Mouse (Mus musculus) limb, embryonic 13.5 days (tissue): Measurements from ENCODE around the gene Mrpl52. TPM values are rescaled to one million over a fixed set of nuclear protein-coding genes. Genes with fewer than 3 reads are reported as not detected.

Experiments used
- ATAC-seq: fragments of 200-750 bp; cut with Nextera tagmentation; 2 replicates; pipeline ENCODE4 v1.8.0; 2017; ENCODE audit warnings: low read depth, moderate number of reproducible peaks, moderate TSS enrichment; ENCODE audit not compliant: low FRiP score
- H3K27ac ChIP-seq: fragments of 300-500 bp; sonication (generic); 2 replicates; pipeline ENCODE4 v1.5.1; 2015; ENCODE audit warnings: inconsistent platforms, mild to moderate bottlenecking, moderate library complexity
- H3K27me3 ChIP-seq: fragments of 300-500 bp; sonication (generic); 2 replicates; pipeline ENCODE4 v1.6.1; 2015; ENCODE audit warnings: mild to moderate bottlenecking, inconsistent platforms
- H3K36me3 ChIP-seq: fragments of 300-500 bp; sonication (generic); 2 replicates; pipeline ENCODE4 v1.6.1; 2015; ENCODE audit warnings: inconsistent platforms, mild to moderate bottlenecking, moderate library complexity
- H3K4me1 ChIP-seq: fragments of 300-500 bp; sonication (generic); 2 replicates; pipeline ENCODE4 v1.6.1; 2015; ENCODE audit warnings: inconsistent platforms
- H3K4me2 ChIP-seq: fragments of 300-500 bp; sonication (generic); replicated peaks from 2 replicates; pipeline ENCODE4 v1.6.1; 2015; ENCODE audit warnings: inconsistent platforms, mild to moderate bottlenecking, moderate library complexity
- H3K4me3 ChIP-seq: fragments of 300-500 bp; sonication (generic); 2 replicates; pipeline ENCODE4 v1.5.1; 2015; ENCODE audit warnings: moderate library complexity, mild to moderate bottlenecking, inconsistent platforms
- H3K9ac ChIP-seq: fragments of 300-500 bp; sonication (generic); 2 replicates; pipeline ENCODE4 v1.6.1; 2015; ENCODE audit warnings: mild to moderate bottlenecking, inconsistent platforms
- H3K9me3 ChIP-seq: fragments of 300-500 bp; sonication (generic); 2 replicates; pipeline ENCODE4 v1.6.1; 2016; ENCODE audit warnings: inconsistent platforms
- WGBS: fragments of 180-500 bp; shearing (Covaris S2); methylation state at CpG from one replicate; pipeline ENCODE4 v1.1.7; 2015; 5-methylcytosine and 5-hydroxymethylcytosine counted together
- polyA plus RNA-seq: library from polyadenylated mRNA; unstranded; fragments of >200 nt; fragmentation: Nextera tagmentation; extraction: Ambion mirVana; gene quantifications from 2 replicates; pipeline ENCODE4 v1.2.1, GENCODE M21; 2015

Mrpl52 gene
- polyA plus RNA-seq, 1 experiment from 2014 or later, result 233 TPM

DNA sequence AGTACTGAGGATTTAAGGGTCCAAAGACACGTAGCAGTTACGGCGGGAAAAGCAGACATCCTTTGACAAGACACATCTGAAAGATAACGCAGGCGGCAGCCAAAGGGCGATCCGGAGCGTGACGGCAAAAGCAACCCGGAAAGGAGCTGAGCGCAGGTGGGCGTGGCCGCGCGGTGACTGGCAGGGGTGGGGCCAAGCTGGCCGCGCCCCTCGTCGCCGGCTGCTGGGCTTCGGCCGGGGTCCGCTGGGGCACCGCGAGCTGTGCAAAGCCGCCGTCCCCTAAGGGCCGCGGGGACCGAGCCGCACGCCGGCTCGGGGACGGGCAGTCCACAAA lies 37.2 kb downstream of the Mrpl52 start, which contains the start of gene Lrp10:
Gene Lrp10 (plus strand): TSS at position 179 of the 334 bp plus-strand sequence.
- Histone ChIP-seq H3K4me2 (peak within 1 kb of the TSS; percentile 79), H3K9me3 (no peaks in the 10 kb centered on the region), H3K4me3 (peak within 1 kb of the TSS; percentile 82), H3K9ac (peak within 1 kb of the TSS; percentile 82), H3K36me3 (peaks cover 31% of the 10 kb centered on the region), H3K4me1 (peaks cover 14% of the 10 kb centered on the region; the same call in 1 of the 2 replicates), H3K27me3 (no peaks in the 10 kb centered on the region), H3K27ac (peak within 1 kb of the TSS; percentile 65)
- under 1% methylated on average over 35 of the region's 35 CpGs for WGBS
- ATAC-seq, result peak; percentile 90

DNA sequence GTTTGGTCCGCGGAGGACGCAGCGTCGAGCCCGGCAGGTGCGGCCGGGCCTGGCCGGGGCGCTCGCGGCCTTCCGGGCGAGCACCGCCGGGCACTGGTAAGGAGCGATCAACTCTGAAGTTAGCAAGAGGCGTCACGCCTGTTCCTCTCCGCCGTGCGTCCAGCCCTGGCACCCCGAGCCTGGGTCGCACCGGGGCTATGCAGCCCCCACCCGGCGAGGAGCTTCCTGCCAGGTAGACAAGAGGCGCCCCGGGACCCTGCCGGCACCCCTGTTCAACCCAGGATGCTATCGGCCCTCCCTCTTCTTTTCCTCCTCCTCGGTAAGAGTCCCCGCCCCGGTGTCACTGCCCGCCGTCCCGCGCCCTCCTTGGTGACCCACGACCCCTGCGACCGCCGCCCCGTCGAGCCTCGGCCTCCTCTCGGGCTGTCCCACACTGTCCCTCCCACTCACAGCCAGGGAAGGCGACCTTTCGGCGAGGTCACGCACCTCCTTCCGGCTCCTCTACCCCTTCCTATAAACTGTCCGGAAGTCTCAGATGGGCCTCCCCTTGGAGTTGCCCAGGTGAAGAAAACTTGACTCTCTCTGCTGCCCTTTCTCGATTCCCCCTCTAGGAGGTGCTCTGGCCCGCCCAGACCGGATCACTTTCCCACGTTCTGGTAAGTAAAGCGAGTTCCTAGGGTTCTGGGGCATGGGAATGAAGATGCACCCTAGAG lies 37.7 kb downstream of the Mrpl52 start:
- Histone ChIP-seq H3K27ac (peak overlapping the region; percentile 65), H3K9ac (peak overlapping the region; percentile 82), H3K27me3 (no peaks in the 10 kb centered on the region), H3K36me3 (peaks cover 36% of the 10 kb centered on the region), H3K4me2 (peak overlapping the region; percentile 79), H3K4me1 (peaks cover 14% of the 10 kb centered on the region; the same call in 1 of the 2 replicates), H3K9me3 (no peaks in the 10 kb centered on the region), H3K4me3 (peak overlapping the region; percentile 82)
- 1% methylated on average over 53 of the region's 57 CpGs for WGBS
- ATAC-seq, result peak; percentile 76

DNA sequence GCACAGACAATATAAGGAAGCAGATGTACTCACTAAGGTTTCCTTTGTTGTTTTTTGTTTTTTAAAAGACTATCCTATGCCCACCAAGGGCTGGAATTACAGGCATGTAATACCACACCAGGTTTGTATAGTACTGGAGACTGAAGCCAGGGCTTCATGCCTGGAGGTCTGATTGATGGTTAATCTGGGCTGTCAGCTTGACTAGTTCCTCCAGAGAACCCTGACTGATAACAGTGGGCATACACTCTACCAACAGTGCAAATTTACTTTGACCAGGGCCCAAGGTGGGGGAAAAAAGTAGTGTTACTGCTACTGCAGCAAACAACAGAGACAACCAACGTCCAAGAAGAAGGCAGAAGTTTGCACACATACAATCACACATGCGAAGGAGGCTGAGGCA lies 44.8 kb downstream of the Mrpl52 start:
- peaks cover 40% of the 10 kb centered on the region for H3K36me3 ChIP-seq
- no peak overlapping the region for H3K27ac ChIP-seq
- no peaks in the 10 kb centered on the region for H3K9me3 ChIP-seq
- WGBS, result 78% methylated on average over 2 of the region's 2 CpGs
- no peak overlapping the region for H3K4me3 ChIP-seq
- peaks cover 6% of the 10 kb centered on the region; the same call in 1 of the 2 replicates for H3K27me3 ChIP-seq
- ATAC-seq, result no peak
- no peak overlapping the region for H3K4me2 ChIP-seq
- H3K4me1 ChIP-seq, result peaks cover 18% of the 10 kb centered on the region
- no peak overlapping the region for H3K9ac ChIP-seq

DNA sequence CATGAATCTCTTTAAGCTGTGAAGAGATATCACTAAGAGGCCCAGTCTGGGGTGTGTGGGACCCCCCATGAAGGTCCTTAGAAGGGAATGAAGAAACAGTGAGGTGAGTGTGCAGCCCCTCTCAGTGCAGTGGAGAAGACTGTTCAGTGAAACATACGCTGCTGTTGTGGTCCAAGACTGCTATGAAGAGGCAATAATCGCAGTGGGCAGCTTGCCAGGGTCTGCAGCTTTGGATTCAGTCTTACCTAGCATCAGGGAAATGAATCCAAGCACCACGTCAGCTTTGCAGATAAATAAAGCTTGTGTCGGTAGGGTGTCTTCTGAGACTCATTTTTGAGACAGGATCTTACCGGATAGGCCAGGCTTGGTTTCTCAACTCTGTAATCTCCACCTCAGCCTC lies 46.0 kb downstream of the Mrpl52 start:
- Histone ChIP-seq H3K4me3 (no peak overlapping the region), H3K4me2 (no peak overlapping the region), H3K4me1 (peaks cover 24% of the 10 kb centered on the region), H3K9ac (no peak overlapping the region), H3K36me3 (peaks cover 31% of the 10 kb centered on the region), H3K9me3 (no peaks in the 10 kb centered on the region), H3K27me3 (peaks cover 16% of the 10 kb centered on the region), H3K27ac (no peak overlapping the region)
- WGBS, result 51% methylated on average over 5 of the region's 5 CpGs
- peak; percentile 45; the same call in 1 of the 2 replicates for ATAC-seq

DNA sequence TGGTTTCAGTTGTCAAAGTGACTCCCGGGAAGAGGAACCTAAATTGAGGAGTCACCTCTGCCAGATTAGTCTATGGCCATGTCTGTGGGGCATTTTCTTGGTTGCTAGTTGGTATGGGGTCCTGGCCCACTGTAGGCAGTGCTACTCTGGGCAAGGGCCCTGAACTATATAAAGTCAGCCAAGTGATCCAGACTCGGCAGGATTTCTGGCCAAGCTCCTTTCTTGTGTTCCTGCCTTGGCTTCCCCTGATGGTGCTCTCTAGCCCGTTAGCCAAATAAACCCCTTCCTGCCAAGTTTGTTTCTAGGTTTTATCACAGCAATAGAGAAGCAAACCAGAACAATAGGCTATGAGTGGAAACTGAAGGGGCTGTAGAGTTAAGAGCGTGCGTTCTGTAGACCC lies 48.0 kb downstream of the Mrpl52 start:
- Histone ChIP-seq H3K9ac (no peak overlapping the region), H3K4me1 (peaks cover 24% of the 10 kb centered on the region), H3K36me3 (peaks cover 10% of the 10 kb centered on the region), H3K4me2 (no peak overlapping the region), H3K27ac (no peak overlapping the region), H3K9me3 (no peaks in the 10 kb centered on the region), H3K4me3 (no peak overlapping the region), H3K27me3 (peaks cover 37% of the 10 kb centered on the region)
- ATAC-seq, result no peak
- WGBS, result 80% methylated on average over 5 of the region's 5 CpGs

DNA sequence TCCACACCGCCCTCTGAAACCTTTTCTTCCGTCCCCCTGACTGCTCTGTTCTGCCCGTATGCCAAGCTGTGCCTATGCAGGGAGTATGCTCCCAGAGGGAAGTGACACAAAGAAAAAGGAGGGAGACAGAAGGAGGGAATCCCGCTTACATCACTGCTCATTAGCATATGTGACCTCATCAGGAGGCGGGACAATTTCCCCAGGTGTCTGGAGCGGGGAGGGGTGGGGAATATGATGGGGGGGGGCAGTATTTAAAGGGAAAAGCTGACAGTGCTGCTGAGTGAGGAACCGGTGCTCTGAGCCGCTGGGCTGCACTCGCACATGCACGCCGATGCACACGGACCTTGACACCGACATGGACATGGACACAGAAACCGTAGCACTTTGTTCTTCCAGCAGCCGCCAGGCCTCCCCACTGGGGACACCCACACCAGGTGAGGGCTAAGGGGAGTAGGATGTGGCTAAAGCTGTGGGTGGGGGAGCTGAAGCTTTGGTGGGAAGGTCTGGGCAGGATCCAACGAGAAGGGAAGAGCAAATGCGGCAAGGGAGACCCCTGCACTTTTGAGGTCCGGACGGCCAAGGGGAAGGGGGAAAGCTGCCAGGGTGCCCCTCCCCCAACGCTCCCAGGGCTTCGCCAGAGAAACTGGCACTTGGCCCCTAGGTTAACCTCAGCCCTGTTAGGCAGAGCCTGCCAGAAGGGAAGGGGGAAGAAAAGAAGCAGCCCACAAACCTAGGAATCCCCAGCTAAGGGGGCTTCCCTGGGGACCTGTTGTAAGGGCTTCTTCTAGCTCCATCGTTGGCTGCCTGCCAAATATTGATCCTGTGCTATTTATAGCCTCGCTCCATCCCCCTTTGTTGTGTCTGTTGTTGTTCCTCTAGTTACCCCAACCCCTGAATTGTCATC lies 49.5 kb downstream of the Mrpl52 start, which contains the start of gene Rem2:
Gene Rem2 (plus strand): TSS at position 160 of the 904 bp plus-strand sequence.
- no peaks in the 10 kb centered on the region for H3K9me3 ChIP-seq
- H3K27ac ChIP-seq, result no peak within 1 kb of the TSS
- WGBS, result under 1% methylated on average over 23 of the region's 23 CpGs
- peak within 1 kb of the TSS; percentile 89 for H3K4me2 ChIP-seq
- peaks cover 24% of the 10 kb centered on the region for H3K4me1 ChIP-seq
- H3K9ac ChIP-seq, result peak within 1 kb of the TSS; percentile 67
- H3K36me3 ChIP-seq, result no peaks in the 10 kb centered on the region
- H3K4me3 ChIP-seq, result peak within 1 kb of the TSS; percentile 47
- ATAC-seq, result peak; percentile 37
- H3K27me3 ChIP-seq, result peaks cover 48% of the 10 kb centered on the region

DNA sequence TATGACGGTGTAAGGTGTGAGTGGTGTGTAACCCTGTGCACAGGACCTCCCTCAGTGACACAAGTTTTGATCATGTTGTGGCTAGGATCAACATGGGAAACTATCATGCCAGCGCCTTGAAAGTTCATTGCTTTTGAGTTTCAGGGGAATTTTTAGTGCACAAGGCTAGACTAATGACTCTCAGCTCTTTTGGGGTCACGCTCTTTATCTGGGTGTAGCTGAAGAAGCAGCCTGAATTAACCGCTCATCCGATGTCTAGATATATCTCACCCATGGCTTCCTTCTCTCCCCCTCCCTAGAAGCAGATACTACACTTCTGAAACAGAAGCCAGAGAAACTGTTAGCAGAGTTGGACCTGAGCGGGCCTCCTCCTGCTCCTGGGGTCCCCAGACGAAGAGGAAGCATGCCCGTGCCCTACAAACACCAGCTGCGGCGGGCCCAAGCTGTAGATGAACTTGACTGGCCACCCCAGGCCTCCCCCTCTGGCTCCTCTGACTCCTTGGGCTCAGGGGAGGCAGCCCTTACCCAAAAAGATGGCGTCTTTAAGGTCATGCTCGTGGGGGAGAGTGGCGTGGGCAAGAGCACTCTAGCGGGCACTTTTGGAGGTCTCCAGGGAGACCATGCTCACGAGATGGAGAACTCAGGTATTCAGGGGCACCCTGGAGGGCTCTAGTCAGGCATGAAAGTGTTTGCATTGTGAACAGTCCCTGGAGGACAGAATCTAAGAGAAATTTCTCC lies 50.6 kb downstream of the Mrpl52 start:
- H3K27me3 ChIP-seq, result peaks cover 48% of the 10 kb centered on the region
- WGBS, result 74% methylated on average over 15 of the region's 15 CpGs
- H3K9ac ChIP-seq, result no peak overlapping the region
- peak overlapping the region; percentile 89; the same call in 1 of the 2 replicates for H3K4me2 ChIP-seq
- no peaks in the 10 kb centered on the region for H3K9me3 ChIP-seq
- H3K36me3 ChIP-seq, result no peaks in the 10 kb centered on the region
- no peak overlapping the region for H3K4me3 ChIP-seq
- no peak for ATAC-seq
- peaks cover 23% of the 10 kb centered on the region for H3K4me1 ChIP-seq
- H3K27ac ChIP-seq, result no peak overlapping the region

Other genes with a start within 250 kb of the Mrpl52 start
- 357 and 379 TPM in 2 replicates for gene Dad1, start 172.8 kb upstream of the Mrpl52 start, polyA plus RNA-seq
- gene Abhd4, start 172.7 kb upstream of the Mrpl52 start, polyA plus RNA-seq, result 46.5 and 51.0 TPM in 2 replicates
- not detected in 2 replicates for gene Olfr49, start 142.0 kb upstream of the Mrpl52 start, polyA plus RNA-seq
- 44.0 and 47.0 TPM in 2 replicates for gene Oxa1l, start 66.1 kb upstream of the Mrpl52 start, polyA plus RNA-seq
- 5.1 and 6.1 TPM in 2 replicates for gene Slc7a7, start 9.1 kb upstream of the Mrpl52 start, polyA plus RNA-seq
- gene Mmp14, start 4.7 kb downstream of the Mrpl52 start, polyA plus RNA-seq, result 198 and 204 TPM in 2 replicates
- gene Lrp10, start 37.2 kb downstream of the Mrpl52 start, polyA plus RNA-seq, result 31.0 and 34.4 TPM in 2 replicates
- gene Rem2, start 49.2 kb downstream of the Mrpl52 start, polyA plus RNA-seq, result 2.8 and 3.2 TPM in 2 replicates
- 86.1 and 93.1 TPM in 2 replicates for gene Prmt5, start 90.6 kb downstream of the Mrpl52 start, polyA plus RNA-seq
- 51.0 and 52.3 TPM in 2 replicates for gene Haus4, start 127.7 kb downstream of the Mrpl52 start, polyA plus RNA-seq
- 48.8 and 54.4 TPM in 2 replicates for gene Ajuba, start 150.6 kb downstream of the Mrpl52 start, polyA plus RNA-seq
- 7.6 and 8.0 TPM in 2 replicates for gene 4931414P19Rik, start 179.1 kb downstream of the Mrpl52 start, polyA plus RNA-seq
- gene Psmb5, start 191.1 kb downstream of the Mrpl52 start, polyA plus RNA-seq, result 394 and 410 TPM in 2 replicates
- gene Psmb11, start 194.5 kb downstream of the Mrpl52 start, polyA plus RNA-seq, result 0.11 TPM in 1 of 2 replicates, not detected in the other
- not detected in 2 replicates for gene Gm17606, start 214.0 kb downstream of the Mrpl52 start, polyA plus RNA-seq
- gene Cdh24, start 214.5 kb downstream of the Mrpl52 start, polyA plus RNA-seq, result 6.7 and 8.2 TPM in 2 replicates